In genomic region chr2:32150924-32151659, GRCm38 (mm10) we compare ENCODE assay signal across 8 mouse cellular contexts. TPM values are rescaled to one million over a fixed set of nuclear protein-coding genes. Genes with fewer than 3 reads are reported as not detected.
DNase-seq lines count a peak whose midpoint lies in the region; ATAC-seq lines count a peak whose summit lies in the region.

Prrc2b (plus strand) TSS chr2:32151082.

- H3K4me2 ChIP-seq in hindbrain, embryonic 15.5 days = peak within 1 kb of the TSS; percentile 82

- peak within 1 kb of the TSS; percentile 86 for H3K4me3 ChIP-seq in hindbrain, embryonic 15.5 days
- peak within 1 kb of the TSS; percentile 96 for H3K4me3 ChIP-seq in limb, embryonic 10.5 days
- peak within 1 kb of the TSS; percentile 96 for H3K4me3 ChIP-seq in midbrain, embryonic 10.5 days

- H3K36me3 ChIP-seq in hindbrain, embryonic 15.5 days = no peaks in the 10 kb centered on the region
- no peaks in the 10 kb centered on the region for H3K36me3 ChIP-seq in limb, embryonic 10.5 days
- H3K36me3 ChIP-seq in midbrain, embryonic 10.5 days = peaks cover 2% of the 10 kb centered on the region; the same call in 1 of the 2 replicates

- DNase-seq in cerebellum, adult 11 months = peak; percentile 62
- no peak for DNase-seq in cerebellum, adult 9-10 months
- DNase-seq in cerebellum, adult 18-20 months = peak; percentile 69 to 85
- DNase-seq in gastrocnemius, adult 18-20 months (ENCODE audit: low spot score) = peak; percentile 62
- peak; percentile 84 for DNase-seq in limb, embryonic 10.5 days (ENCODE audit: low spot score)
- peak; percentile 82 for DNase-seq in midbrain, embryonic 10.5 days (ENCODE audit: low spot score)
- peak; percentile 72 to 77 for DNase-seq in spleen, postnatal 10 days (ENCODE audit: low spot score in 2 of 2)

- no peaks in the 10 kb centered on the region for H3K9me3 ChIP-seq in hindbrain, embryonic 15.5 days
- H3K9me3 ChIP-seq in limb, embryonic 10.5 days (replicated peaks) = no peaks in the 10 kb centered on the region
- no peaks in the 10 kb centered on the region for H3K9me3 ChIP-seq in midbrain, embryonic 10.5 days (replicated peaks)

- H3K4me1 ChIP-seq in hindbrain, embryonic 15.5 days (replicated peaks) = peaks cover 48% of the 10 kb centered on the region
- H3K4me1 ChIP-seq in limb, embryonic 10.5 days = peaks cover 53% of the 10 kb centered on the region
- peaks cover 53% of the 10 kb centered on the region for H3K4me1 ChIP-seq in midbrain, embryonic 10.5 days

- peak within 1 kb of the TSS; percentile 95 for H3K9ac ChIP-seq in hindbrain, embryonic 15.5 days

- H3K27ac ChIP-seq in hindbrain, embryonic 15.5 days (replicated peaks) = peak within 1 kb of the TSS; percentile 99
- H3K27ac ChIP-seq in limb, embryonic 10.5 days = peak within 1 kb of the TSS; percentile 100
- peak within 1 kb of the TSS; percentile 100 for H3K27ac ChIP-seq in midbrain, embryonic 10.5 days (replicated peaks)

- ATAC-seq in hindbrain, embryonic 15.5 days (ENCODE audit: low FRiP score, low read depth) = peak; percentile 68

- H3K27me3 ChIP-seq in hindbrain, embryonic 15.5 days = no peaks in the 10 kb centered on the region
- H3K27me3 ChIP-seq in limb, embryonic 10.5 days (ENCODE audit: low read depth, poor library complexity, severe bottlenecking) = no peaks in the 10 kb centered on the region
- no peaks in the 10 kb centered on the region for H3K27me3 ChIP-seq in midbrain, embryonic 10.5 days (ENCODE audit: low read depth, poor library complexity, severe bottlenecking)

- under 1% methylated on average over 47 of the region's 117 CpGs for WGBS in hindbrain, embryonic 15.5 days
- WGBS in limb, embryonic 10.5 days = 4% methylated on average over 98 of the region's 117 CpGs
- 2% methylated on average over 108 of the region's 117 CpGs for WGBS in midbrain, embryonic 10.5 days

RNA-seq across cellular contexts. Expression of gene Prrc2b, which starts in this region (rescaled TPM):
- total RNA-seq in gastrocnemius, adult 18-20 months (2021) = 10 to 100 TPM; 78.4 to 79.7 TPM
- 79.7 and 81.1 TPM in 2 replicates for polyA plus RNA-seq in hindbrain, embryonic 15.5 days (2015; fragmentation: Nextera tagmentation; extraction: Ambion mirVana)
- polyA plus RNA-seq in limb, embryonic 10.5 days (2016; fragmentation: Nextera tagmentation; extraction: Ambion mirVana) = 71.2 and 80.3 TPM in 2 replicates
- polyA plus RNA-seq in midbrain, embryonic 10.5 days (2016; fragmentation: Nextera tagmentation; extraction: Ambion mirVana) = 41.5 and 57.6 TPM in 2 replicates
